Mouse (Mus musculus): Measurements from ENCODE around the gene Selenov.
"Not testable (repeated sequence)": the region's sequence is repeated elsewhere in the genome, so short reads cannot be mapped to it uniquely, and the experiment has no call there.

Selenov gene

DNA sequence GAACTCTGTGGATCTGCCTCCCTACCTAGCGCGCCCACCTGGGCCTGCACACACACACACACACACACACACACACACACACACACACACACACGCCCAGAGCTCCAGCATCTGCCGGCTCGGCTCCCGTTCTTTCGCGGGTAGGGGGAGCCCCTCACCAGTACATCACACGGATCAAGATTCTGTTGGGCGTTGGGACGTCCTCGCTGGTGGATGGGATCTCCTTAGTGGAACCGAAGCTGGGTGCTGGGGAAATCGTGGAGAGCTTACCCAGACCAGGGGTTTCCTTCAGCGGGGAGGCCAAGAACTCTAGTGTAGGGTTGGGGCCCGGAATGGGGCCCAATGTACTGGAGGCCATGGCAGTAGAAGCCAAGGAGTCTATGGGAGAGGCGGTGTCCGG lies 821 bp downstream of the Selenov start:
- no peak for DNase-seq

DNA sequence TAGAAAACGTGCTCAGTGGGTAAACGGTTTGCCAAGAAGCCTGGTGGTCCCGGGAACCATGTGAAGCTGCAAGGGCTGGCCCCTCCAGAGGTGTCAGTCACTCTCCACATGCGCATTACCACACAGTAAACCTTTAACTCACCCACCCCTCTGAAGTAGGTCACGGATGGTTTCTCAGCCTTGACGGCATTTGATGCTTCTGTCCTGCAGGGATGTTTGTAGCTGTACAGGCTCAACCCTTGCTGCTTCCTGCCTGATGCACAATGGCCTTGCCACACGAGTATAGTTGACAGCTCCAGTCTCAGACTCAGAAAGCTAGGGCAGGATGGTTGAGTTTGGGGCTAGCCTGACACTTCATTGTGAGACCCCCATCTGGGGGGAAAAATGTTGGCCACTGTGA lies 10.4 kb downstream of the Selenov start:
- DNase-seq, result no peak

DNA sequence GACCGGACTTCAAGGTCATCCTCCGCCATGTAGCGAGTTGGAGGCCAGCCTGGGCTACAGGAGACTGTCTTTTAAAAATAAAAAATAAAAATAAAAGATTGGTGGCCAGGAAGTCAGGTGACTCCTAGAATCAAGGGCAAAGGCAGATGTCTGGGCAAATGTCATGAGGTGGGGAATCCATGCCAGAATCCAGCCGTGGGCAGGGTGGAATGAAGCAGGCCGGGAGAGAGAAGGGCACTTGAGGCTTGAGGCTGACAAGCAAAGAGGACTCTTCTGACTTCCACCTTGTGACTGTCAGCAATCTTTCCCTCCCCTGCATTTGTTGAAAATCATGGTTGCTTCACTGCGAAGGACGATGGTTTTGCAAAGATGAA lies 12.7 kb downstream of the Selenov start:
- no peak for DNase-seq

DNA sequence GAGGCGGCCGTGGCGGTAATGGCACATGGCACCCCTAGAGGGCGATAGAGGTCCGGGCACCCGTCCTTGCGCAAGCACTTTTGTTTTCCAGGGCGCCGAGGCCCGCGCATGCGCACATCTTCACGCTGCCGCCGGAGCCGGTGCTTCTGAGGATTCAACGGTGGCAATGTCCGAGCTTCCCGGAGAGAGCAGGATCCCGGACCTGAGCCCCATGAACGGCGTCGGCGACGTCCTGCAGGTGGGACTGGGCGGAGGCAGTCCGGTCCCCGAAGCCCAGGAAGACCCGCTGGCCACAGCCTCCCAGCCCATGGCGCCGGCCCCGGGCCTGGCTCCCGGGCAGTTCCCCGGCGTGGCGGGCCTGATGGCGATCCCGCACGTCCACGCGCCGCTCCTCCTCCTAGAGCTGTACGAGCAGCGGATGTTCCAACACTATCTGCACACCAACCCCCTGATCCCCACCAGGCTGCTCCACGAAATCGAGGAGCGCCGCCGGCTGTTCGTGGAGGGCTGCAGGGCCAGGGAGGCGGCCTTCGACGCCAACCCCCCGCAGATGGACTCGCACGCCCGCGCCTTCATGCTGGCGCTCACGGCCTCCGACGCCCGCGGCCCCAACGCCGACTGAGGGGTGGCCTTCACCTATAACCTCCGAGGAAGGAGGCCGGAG lies 13.2 kb downstream of the Selenov start, which contains the start of gene Eid2b:
TSS of gene Eid2b (plus strand) at position 125 of the 664 bp plus-strand sequence.
- DNase-seq, result peak; percentile 98

DNA sequence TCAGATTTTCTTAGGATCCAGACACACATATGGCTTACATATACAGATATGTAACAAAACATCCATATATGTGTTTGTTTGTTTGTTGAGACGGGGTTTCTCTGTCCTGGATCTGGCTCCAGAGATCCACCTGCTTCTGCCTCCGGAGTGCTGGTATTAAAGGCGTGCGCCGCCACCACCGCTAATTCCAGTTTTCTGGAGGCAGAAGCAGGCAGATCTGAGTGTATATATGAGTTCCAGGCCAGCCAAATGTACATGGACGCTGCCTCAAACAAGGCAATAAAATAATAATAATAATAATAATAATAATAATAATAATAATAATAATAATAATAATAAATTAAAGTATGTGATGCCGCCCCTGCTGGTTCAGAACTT lies 13.8 kb downstream of the Selenov start:
- DNase-seq, result no peak

DNA sequence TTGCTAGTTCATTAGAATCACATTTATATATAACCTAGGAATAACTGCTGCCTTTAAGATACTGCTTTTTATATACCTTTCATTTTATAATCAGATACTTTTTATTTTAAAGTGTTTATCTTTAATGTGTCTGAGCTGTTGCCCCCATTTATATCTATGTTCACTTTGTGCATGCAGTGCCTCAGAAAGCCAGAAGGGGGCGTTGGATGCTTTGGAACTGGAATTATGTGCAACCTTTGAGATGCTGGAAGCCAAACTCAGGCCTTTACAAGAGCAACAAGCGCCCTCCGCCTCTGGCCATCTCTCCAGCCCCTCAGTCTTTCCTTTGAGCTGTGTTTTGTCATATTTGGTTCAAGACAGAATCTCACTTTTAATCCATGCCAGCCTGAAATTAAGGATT lies 19.2 kb downstream of the Selenov start:
- no peak for DNase-seq

DNA sequence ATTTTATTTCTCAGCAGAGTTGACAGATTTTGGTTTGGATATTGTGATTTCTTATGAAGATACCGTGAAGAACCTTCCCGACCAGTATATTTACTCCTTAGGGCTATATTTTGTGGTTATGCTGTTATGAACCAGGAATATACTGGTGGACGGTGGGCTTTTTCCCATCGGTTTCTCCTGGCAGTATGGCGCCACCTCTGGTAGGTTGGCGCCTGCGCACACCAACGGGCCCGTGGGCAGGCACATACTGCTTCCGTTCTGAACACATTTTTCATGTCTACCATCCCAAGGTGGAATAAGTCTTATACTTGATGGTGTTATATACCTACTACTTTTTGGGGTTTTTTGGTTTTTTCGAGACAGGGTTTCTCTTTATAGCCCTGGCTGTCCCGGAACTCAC lies 21.6 kb downstream of the Selenov start:
- DNase-seq, result no peak

DNA sequence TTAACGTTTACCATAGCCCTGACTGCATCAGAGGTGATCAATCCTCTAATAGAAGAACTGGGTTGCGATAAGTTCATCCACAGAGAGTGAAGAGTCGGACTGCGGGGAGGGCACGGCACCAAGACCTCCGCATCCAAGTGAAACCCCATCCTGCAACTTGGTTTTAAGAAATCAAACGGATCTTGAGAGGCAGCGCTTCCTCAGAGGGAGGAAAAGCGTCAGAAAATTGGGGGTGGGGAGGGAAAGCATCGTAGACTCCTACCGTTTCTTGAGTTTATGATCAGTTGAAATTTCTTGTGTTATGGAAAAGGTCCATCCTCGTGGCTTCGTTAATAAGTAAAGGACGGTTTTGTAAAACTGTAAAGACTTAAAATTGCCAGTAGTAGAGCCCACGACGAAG lies 22.4 kb downstream of the Selenov start:
- DNase-seq, result peak; percentile 11

DNA sequence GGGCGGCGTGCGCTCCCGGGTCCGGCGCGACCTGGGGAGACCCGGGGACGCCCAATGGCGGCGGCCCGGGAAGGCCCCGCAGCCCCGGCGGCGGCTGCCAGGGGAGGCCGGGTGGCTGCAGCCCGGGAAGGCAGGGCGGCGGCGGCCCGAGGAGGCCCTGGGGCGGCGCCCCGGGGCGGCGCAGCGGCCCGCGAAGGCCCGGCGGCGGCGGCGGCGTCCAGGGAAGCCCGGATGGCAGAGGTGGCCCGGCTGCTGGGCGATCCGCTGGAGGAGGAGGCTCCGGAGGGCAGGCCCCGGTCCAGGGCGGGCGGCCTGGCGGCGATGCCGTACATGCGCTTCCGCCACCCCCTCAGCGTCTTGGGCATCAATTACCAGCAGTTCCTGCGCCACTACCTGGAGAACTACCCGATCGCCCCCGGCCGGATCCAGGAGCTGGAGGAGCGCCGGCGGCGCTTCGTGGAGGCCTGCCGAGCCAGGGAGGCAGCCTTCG lies 22.9 kb downstream of the Selenov start:
- DNase-seq, result peak; percentile 73

DNA sequence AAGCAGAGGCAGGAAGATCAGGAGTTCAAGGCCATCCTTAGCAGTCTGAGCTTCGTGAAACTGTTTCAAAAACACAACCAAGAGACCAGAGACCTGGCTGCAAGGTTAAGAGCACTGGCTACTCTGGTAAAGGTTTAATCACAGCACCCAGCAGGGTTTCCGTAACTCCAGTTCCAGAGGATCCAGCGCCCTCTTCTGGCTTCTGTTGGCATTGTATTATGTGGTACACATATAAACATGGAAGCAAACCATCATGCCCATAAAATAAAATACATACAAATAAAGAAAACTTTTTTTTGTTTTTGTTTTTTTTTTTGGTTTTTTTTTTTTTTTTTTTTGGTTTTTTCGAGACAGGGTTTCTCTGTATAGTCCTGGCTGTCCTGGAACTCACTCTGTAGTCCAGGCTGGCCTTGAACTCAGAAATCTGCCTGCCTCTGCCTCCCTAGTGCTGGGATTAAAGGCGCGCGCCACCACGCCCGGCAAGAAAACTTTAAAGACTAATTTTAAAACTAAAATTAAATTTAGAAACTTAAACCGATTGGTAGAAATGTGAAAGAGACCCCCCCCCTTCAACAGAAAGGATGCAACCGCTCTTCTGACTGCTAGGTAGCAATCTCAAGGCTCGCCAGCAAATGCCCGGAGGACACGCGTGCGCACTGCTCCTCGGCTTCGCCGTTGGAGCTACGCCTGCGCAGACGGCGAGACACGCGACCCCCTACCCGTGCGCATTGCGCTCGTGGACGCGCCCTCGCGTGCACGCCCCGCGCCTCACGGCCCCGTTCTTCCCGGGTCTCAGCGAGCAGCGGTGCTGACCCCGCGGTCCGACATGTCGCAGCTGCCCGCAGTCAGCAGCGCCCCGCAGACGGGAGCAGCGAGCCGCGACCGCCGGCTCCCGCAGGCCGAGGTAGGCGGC lies 23.6 kb downstream of the Selenov start, which contains the start of gene Eid2:
TSS of gene Eid2 (plus strand) at position 753 of the 913 bp plus-strand sequence.
- peak; percentile 90 for DNase-seq

DNA sequence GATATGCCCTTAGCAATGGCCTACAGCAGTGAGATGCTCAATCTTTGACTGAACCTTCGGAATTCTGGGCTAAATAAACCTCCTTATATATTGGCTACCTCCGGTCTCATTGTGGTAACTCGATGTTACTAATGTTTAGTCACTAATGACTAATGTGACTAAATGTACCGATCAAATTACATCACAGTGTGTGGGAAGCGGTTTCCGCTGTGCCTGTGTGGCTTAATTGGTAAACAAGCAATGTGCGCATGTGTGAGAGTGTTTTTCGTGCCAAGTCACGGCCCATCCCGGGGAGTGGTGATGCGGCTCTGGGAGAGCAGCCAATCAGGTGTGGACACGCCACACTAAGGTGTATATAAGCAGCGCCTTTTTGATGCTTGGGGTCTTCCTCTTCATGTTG lies 25.6 kb downstream of the Selenov start:
- DNase-seq, result no peak

DNA sequence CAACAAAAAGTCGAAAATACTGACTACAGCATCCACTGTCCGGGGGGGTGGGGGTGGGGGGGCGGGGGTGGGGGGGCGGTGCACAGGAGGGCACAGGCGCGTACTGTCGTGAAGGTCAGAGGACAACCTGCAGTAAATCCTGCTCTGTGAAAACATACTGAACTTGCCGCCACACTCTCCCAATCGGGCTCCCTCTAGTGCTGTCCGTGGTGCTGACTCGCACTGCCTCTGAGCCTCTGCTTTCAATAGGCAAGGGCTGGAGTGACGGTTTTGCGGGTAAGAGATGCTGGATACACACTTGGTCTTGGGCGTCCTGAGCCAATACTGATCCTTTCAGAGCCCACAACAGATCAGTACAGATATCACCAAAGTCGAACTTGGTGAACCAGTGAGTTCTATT lies 27.2 kb downstream of the Selenov start:
- peak; percentile 92 for DNase-seq

DNA sequence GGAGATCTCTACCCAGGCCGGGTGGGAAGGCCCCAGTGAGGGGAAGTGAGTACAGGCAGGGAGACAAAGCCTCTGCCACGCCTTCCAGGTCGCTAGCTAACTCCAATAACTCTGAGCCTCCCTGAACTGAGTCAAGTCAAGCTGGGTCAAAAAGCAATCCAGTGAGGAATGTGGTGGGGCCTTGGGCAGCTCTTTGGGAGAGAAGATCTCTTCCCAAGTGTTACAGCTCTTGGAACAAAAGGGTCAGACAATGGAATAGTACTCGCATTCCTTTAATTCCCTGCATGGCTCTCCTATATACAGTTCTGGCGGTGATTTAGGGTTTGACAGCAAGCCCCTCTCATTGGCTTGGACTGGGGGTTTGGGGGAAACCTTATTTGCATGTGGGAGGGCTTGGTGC lies 28.1 kb downstream of the Selenov start:
- no peak for DNase-seq

DNA sequence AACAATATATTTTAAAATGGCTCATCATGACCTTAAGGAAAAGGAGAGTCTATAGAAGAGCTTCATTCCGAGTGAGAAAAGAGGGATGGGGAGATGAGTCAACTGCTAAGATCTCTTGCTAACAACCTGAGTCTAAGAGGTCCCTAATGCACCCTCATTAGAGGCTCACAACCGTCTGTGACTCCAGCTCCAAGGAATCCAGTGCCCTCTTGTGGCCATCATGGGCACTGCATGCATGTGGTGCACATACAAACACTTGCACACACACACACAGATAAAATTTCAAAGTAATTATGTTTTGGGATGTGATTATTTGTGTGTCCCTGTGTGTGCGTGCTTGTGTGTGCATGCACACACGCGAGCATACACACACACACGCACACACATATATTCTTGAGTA lies 35.5 kb downstream of the Selenov start:
- DNase-seq, result no peak

DNA sequence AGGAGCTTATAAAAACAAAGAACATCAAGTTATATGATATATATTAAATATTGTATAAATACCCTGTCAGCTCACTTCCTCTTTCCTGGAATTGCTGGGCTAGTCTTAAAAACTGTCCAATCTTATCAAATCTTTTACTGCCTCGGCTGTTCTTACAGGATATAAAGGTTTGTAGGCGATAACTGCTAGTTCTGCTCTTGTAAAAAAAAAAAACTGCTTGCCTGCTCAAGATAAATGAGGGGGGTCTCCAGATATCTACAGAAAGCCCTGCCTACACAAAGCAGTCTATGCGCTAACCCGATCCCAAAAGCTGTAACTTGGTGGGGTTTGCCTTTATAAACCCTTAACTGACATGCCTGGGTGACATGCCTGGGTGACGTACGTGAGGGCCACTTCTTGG lies 36.4 kb downstream of the Selenov start:
- no peak for DNase-seq

DNA sequence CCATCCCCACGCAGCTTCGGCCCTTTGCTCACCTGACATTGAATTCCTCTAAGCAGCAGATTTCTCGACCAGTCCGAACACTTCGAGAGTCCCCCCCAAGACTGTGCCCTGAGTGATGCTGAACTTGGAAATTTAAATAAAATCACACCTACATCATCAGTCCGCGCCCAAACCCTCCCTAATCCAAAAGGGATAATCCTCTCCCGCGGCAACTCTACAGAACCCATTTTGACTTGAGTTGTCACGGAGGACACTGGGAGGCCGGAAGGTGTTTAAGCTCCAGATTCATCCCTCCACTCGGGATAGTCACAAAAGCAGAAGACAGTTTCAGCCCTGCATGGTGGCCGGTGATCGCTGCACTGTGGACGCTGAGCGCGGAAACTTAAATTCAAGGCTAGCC lies 39.0 kb downstream of the Selenov start:
- no peak for DNase-seq

DNA sequence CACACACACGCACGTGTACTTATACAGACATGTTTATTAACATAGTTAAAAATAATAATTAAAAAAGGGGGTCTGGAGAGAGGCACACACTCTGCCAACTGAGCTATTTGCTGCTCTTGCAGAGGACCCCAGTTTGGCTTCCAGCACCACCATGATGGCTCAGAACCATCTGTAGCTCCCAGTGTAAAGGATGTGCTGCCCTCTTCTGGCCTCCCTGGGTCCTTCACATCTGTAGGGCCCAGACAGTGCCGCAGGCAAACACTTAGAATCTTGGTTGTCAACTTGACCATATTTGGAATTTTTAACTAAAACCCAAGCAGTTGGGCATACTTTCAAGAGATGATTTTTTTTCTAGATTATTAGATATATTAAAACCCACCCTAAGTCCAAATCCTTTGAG lies 42.0 kb downstream of the Selenov start:
- DNase-seq, result no peak

DNA sequence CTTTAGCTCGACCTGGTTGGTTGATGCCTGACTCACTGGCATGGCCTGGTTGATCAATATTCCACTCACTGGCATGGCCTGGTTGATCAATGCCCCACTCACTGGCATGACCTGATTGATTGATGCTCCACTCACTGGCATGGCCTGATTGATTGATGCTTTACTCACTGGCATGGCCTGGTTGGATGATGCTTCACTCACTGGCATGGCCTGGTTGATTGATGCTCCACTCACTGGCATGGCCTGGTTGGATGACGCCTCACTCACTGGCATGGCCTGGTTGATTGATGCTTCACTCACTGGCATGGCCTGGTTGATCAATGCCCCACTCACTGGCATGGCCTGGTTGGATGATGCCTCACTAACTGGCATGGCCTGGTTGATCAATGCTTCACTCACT lies 47.0 kb downstream of the Selenov start:
- not testable (repeated sequence) for DNase-seq
